Mouse (Mus musculus) MEL (cell line): ENCODE results near the gene Cx3cr1. TPM values are rescaled to one million over a fixed set of nuclear protein-coding genes. Genes with fewer than 3 reads are reported as not detected.
A peak's percentile ranks its signal among the peaks of the same experiment; 100 is the strongest.

ENCODE experiments used
- DNase-seq: peaks from one replicate; pipeline ENCODE4 v3.0.0; 2011; ENCODE audit warnings: low read depth, low spot score
- H3K27ac ChIP-seq: 2 replicates; pipeline ENCODE4 v1.5.1; 2012; ENCODE audit warnings: low read depth, mild to moderate bottlenecking, control low read depth, low read length, moderate library complexity; ENCODE audit not compliant: control insufficient read depth
- H3K27me3 ChIP-seq, 2 experiments: fragments of 150-350 bp in 1 of 2; sonication (generic) in 1 of 2; 2 replicates each; pipeline ENCODE4 v1.6.1; 2012; ENCODE audit warnings: low read length in 2 of 2, mild to moderate bottlenecking in 2 of 2, improper control_type of control experiment in 1 of 2, moderate library complexity in 1 of 2; ENCODE audit not compliant: insufficient read depth in 2 of 2, control insufficient read depth in 1 of 2
- H3K36me3 ChIP-seq, 2 experiments: 2 replicates each; pipeline ENCODE4 v1.6.1; 2012 to 2014; ENCODE audit warnings: low read length in 2 of 2, improper control_type of control experiment in 1 of 2, inconsistent platforms in 1 of 2, mild to moderate bottlenecking in 1 of 2; ENCODE audit not compliant: insufficient read depth in 2 of 2, control insufficient read depth in 1 of 2
- H3K4me1 ChIP-seq, 2 experiments: fragments of 150-350 bp in 1 of 2; sonication (generic) in 1 of 2; 2 replicates each; pipeline ENCODE4 v1.6.1; 2012; ENCODE audit warnings: low read length in 2 of 2, improper control_type of control experiment in 1 of 2, mild to moderate bottlenecking in 1 of 2; ENCODE audit not compliant: insufficient read depth in 2 of 2, control insufficient read depth in 1 of 2
- H3K4me3 ChIP-seq, 2 experiments: fragments of 150-350 bp in 1 of 2; sonication (generic) in 1 of 2; 2 replicates each; pipeline ENCODE4 v1.5.1; 2012; ENCODE audit warnings: low read depth in 2 of 2, low read length in 2 of 2, mild to moderate bottlenecking in 2 of 2, moderate library complexity in 2 of 2, control low read depth in 1 of 2, improper control_type of control experiment in 1 of 2; ENCODE audit not compliant: control insufficient read depth in 1 of 2, insufficient read depth in 1 of 2
- H3K79me2 ChIP-seq: 2 replicates; pipeline ENCODE4 v1.6.1; 2012; ENCODE audit warnings: mild to moderate bottlenecking, low read length, moderate library complexity; ENCODE audit not compliant: control insufficient read depth, poor library complexity, insufficient read depth
- H3K9ac ChIP-seq: 2 replicates; pipeline ENCODE4 v1.6.1; 2012; ENCODE audit warnings: low read depth, mild to moderate bottlenecking, control low read depth, low read length, moderate library complexity; ENCODE audit not compliant: control insufficient read depth, poor library complexity, severe bottlenecking
- H3K9me3 ChIP-seq: fragments of 150-350 bp; sonication (generic); replicated peaks from 2 replicates; pipeline ENCODE4 v1.6.1; 2012; ENCODE audit warnings: mild to moderate bottlenecking, low read length, improper control_type of control experiment, moderate library complexity; ENCODE audit not compliant: insufficient read depth
- BHLHE40 ChIP-seq: IDR thresholded peaks from 2 replicates; pipeline ENCODE4 v1.6.1; 2012; ENCODE audit warnings: low read depth, mild to moderate bottlenecking, inconsistent platforms, low read length, improper control_type of control experiment, borderline replicate concordance
- CHD2 ChIP-seq: IDR thresholded peaks from 2 replicates; pipeline ENCODE4 v1.6.1; 2011; ENCODE audit warnings: low read length, improper control_type of control experiment
- CTCF ChIP-seq, 3 experiments: IDR thresholded peaks in 2 of 3; conservative IDR thresholded peaks in 1 of 3; 2 replicates each; pipeline ENCODE4 v1.5.1; 2011 to 2012; ENCODE audit warnings: low read length in 3 of 3, low read depth in 2 of 3, mild to moderate bottlenecking in 2 of 3, improper control_type of control experiment in 1 of 3, inconsistent platforms in 1 of 3, mixed read lengths in 1 of 3, moderate library complexity in 1 of 3; ENCODE audit not compliant: control insufficient read depth in 1 of 3, insufficient read depth in 1 of 3, poor library complexity in 1 of 3, severe bottlenecking in 1 of 3
- ELF1 ChIP-seq: IDR thresholded peaks from 2 replicates; pipeline ENCODE4 v1.6.1; 2014; ENCODE audit warnings: low read depth, mild to moderate bottlenecking, inconsistent platforms, low read length, improper control_type of control experiment, moderate library complexity
- GABPA ChIP-seq: IDR thresholded peaks from 2 replicates; pipeline ENCODE4 v1.6.1; 2012; ENCODE audit warnings: low read depth, mild to moderate bottlenecking, inconsistent platforms, low read length, improper control_type of control experiment, moderate library complexity
- GATA1 ChIP-seq: IDR thresholded peaks from 2 replicates; pipeline ENCODE4 v1.6.1; 2011; ENCODE audit warnings: low read depth, low read length, improper control_type of control experiment
- KAT2A ChIP-seq: conservative IDR thresholded peaks from 2 replicates; pipeline ENCODE4 v1.6.1; 2012; ENCODE audit warnings: low read depth, low read length, improper control_type of control experiment, inconsistent platforms
- MAFK ChIP-seq: IDR thresholded peaks from 2 replicates; pipeline ENCODE4 v1.6.1; 2011; ENCODE audit warnings: low read depth, mild to moderate bottlenecking, low read length, improper control_type of control experiment, borderline replicate concordance
- MAZ ChIP-seq: IDR thresholded peaks from 2 replicates; pipeline ENCODE4 v1.6.1; 2012; ENCODE audit warnings: low read depth, mild to moderate bottlenecking, inconsistent platforms, low read length, improper control_type of control experiment
- MYC ChIP-seq: IDR thresholded peaks from 2 replicates; pipeline ENCODE4 v1.6.1; 2011; ENCODE audit warnings: low read depth, mild to moderate bottlenecking, low read length, improper control_type of control experiment, moderate library complexity
- NELFE ChIP-seq: IDR thresholded peaks from 2 replicates; pipeline ENCODE4 v1.6.1; 2011; ENCODE audit warnings: low read depth, low read length, improper control_type of control experiment
- NRF1 ChIP-seq: IDR thresholded peaks from 2 replicates; pipeline ENCODE4 v1.6.1; 2014; ENCODE audit warnings: low read depth, mild to moderate bottlenecking, inconsistent platforms, low read length, improper control_type of control experiment, moderate library complexity; ENCODE audit not compliant: poor library complexity, insufficient read depth, severe bottlenecking
- POLR2A ChIP-seq, 2 experiments: IDR thresholded peaks; 2 replicates each; pipeline ENCODE4 v1.6.1; 2011 to 2012; ENCODE audit warnings: low read length in 2 of 2, mild to moderate bottlenecking in 2 of 2, control low read depth in 1 of 2, improper control_type of control experiment in 1 of 2, low read depth in 1 of 2, moderate library complexity in 1 of 2; ENCODE audit not compliant: control insufficient read depth in 1 of 2, insufficient read depth in 1 of 2, poor library complexity in 1 of 2
- POLR2AphosphoS2 ChIP-seq: IDR thresholded peaks from 2 replicates; pipeline ENCODE4 v1.6.1; 2011; ENCODE audit warnings: low read length, improper control_type of control experiment
- RAD21 ChIP-seq: IDR thresholded peaks from 2 replicates; pipeline ENCODE4 v1.6.1; 2011; ENCODE audit warnings: mild to moderate bottlenecking, low read depth, low read length, improper control_type of control experiment
- SMC3 ChIP-seq: IDR thresholded peaks from 2 replicates; pipeline ENCODE4 v1.6.1; 2011; ENCODE audit warnings: low read depth, low read length, improper control_type of control experiment
- TCF12 ChIP-seq: IDR thresholded peaks from 2 replicates; pipeline ENCODE4 v1.6.1; 2014; ENCODE audit warnings: low read depth, mild to moderate bottlenecking, inconsistent platforms, low read length, improper control_type of control experiment, moderate library complexity
- USF1 ChIP-seq: IDR thresholded peaks from 2 replicates; pipeline ENCODE4 v1.6.1; 2014; ENCODE audit warnings: low read depth, mild to moderate bottlenecking, inconsistent platforms, low read length, improper control_type of control experiment, moderate library complexity
- USF2 ChIP-seq, 2 experiments: IDR thresholded peaks; 2 replicates each; pipeline ENCODE4 v1.6.1; 2011 to 2012; ENCODE audit warnings: improper control_type of control experiment in 2 of 2, low read length in 2 of 2, borderline replicate concordance in 1 of 2, inconsistent platforms in 1 of 2, low read depth in 1 of 2, mild to moderate bottlenecking in 1 of 2; ENCODE audit not compliant: insufficient read depth in 1 of 2
- ZC3H11A ChIP-seq: IDR thresholded peaks from 2 replicates; pipeline ENCODE4 v1.6.1; 2012; ENCODE audit warnings: low read depth, mild to moderate bottlenecking, inconsistent platforms, low read length, improper control_type of control experiment
- polyA plus RNA-seq, 2 experiments: library from polyadenylated mRNA; stranded (reverse) in 1 of 2; unstranded in 1 of 2; fragments of >175 nt in 1 of 2; fragments of >200 nt in 1 of 2; gene quantifications; 2 replicates each; pipeline versions ENCODE4 v1.2.1 to v1.2.4; 2012; ENCODE audit warnings: low replicate concordance in 2 of 2, low read depth in 1 of 2; ENCODE audit not compliant: insufficient read length in 2 of 2, insufficient read depth in 1 of 2, missing spikeins in 1 of 2
- total RNA-seq: library from RNA; depleted of rRNA; stranded (reverse); fragments of 300-350 nt; gene quantifications from 2 replicates; pipeline ENCODE4 v1.2.3, GENCODE M21; 2012

The Cx3cr1 gene
- total and polyA plus RNA-seq, 3 experiments = not detected

- no peaks in the 10 kb centered on the region for H3K79me2 ChIP-seq
- H3K4me1 ChIP-seq = no peaks in the 10 kb centered on the region; a peak in 1 of 4 replicates
- peak; percentile 72 for DNase-seq
- no peak overlapping the region for H3K9ac ChIP-seq
- no peak overlapping the region for H3K27ac ChIP-seq
- H3K4me3 ChIP-seq = no peak overlapping the region
- H3K36me3 ChIP-seq = no peaks in the 10 kb centered on the region
- TF ChIP-seq RAD21 (peak; percentile 55), POLR2A (IDR thresholded peaks at IDR 0.05; ENCODE audit: control insufficient read depth in 1 of 2, insufficient read depth in 1 of 2, low read depth in 1 of 2, low read length in 2 of 2, poor library complexity in 1 of 2) (no peak), ZC3H11A (peak; percentile 34), CTCF (IDR thresholded peaks at IDR 0.05 in 2 of 3, conservative IDR thresholded peaks at IDR 0.05 in 1 of 3; ENCODE audit: control insufficient read depth in 1 of 3, insufficient read depth in 1 of 3, low read depth in 2 of 3, low read length in 3 of 3, poor library complexity in 1 of 3, severe bottlenecking in 1 of 3) (peak; percentile 79 to 87 (median 82)), POLR2AphosphoS2 (no peak), NELFE (no peak), SMC3 (peak; percentile 73), USF2 (IDR thresholded peaks at IDR 0.05; ENCODE audit: borderline replicate concordance in 1 of 2, insufficient read depth in 1 of 2, low read depth in 1 of 2, low read length in 2 of 2) (no peak), MAZ (no peak), ELF1 (peak; percentile 86)
- no peaks in the 10 kb centered on the region for H3K27me3 ChIP-seq
- H3K9me3 ChIP-seq = no peaks in the 10 kb centered on the region
Observed at GRCm38 (mm10) chr9:120098682-120099081, 29.0 kb upstream of the Cx3cr1 start.

- H3K9me3 ChIP-seq = no peaks in the 10 kb centered on the region
- peak; percentile 29; the same call in 1 of the 2 replicates for TF ChIP-seq GATA1
- no peak for TF ChIP-seq SMC3
- TF ChIP-seq USF2 (IDR thresholded peaks at IDR 0.05; ENCODE audit: borderline replicate concordance in 1 of 2, insufficient read depth in 1 of 2, low read depth in 1 of 2, low read length in 2 of 2) = no peak
- H3K27ac ChIP-seq = no peak overlapping the region
- no peaks in the 10 kb centered on the region for H3K27me3 ChIP-seq
- no peak overlapping the region for H3K9ac ChIP-seq
- H3K36me3 ChIP-seq = no peaks in the 10 kb centered on the region
- H3K79me2 ChIP-seq = no peaks in the 10 kb centered on the region
- no peaks in the 10 kb centered on the region; a peak in 1 of 4 replicates for H3K4me1 ChIP-seq
- peak overlapping the region in 1 of 2 experiments; percentile 26; a peak in 1 of 4 replicates for H3K4me3 ChIP-seq
- DNase-seq = no peak
Observed at GRCm38 (mm10) chr9:120095886-120096285, 26.2 kb upstream of the Cx3cr1 start.

- Histone ChIP-seq H3K27ac (no peak overlapping the region), H3K4me1 (no peaks in the 10 kb centered on the region; a peak in 1 of 4 replicates), H3K36me3 (no peaks in the 10 kb centered on the region), H3K9me3 (no peaks in the 10 kb centered on the region), H3K79me2 (no peaks in the 10 kb centered on the region), H3K4me3 (no peak overlapping the region), H3K27me3 (no peaks in the 10 kb centered on the region), H3K9ac (no peak overlapping the region)
- TF ChIP-seq TCF12 (no peak), BHLHE40 (no peak), MYC (no peak), CHD2 (no peak), CTCF (IDR thresholded peaks at IDR 0.05 in 2 of 3, conservative IDR thresholded peaks at IDR 0.05 in 1 of 3; ENCODE audit: control insufficient read depth in 1 of 3, insufficient read depth in 1 of 3, low read depth in 2 of 3, low read length in 3 of 3, poor library complexity in 1 of 3, severe bottlenecking in 1 of 3) (no peak), POLR2AphosphoS2 (no peak), NRF1 (no peak), USF2 (IDR thresholded peaks at IDR 0.05; ENCODE audit: borderline replicate concordance in 1 of 2, insufficient read depth in 1 of 2, low read depth in 1 of 2, low read length in 2 of 2) (no peak), NELFE (no peak), GABPA (no peak), USF1 (no peak), RAD21 (no peak), KAT2A (no peak), ELF1 (no peak), MAFK (no peak)
- no peak for DNase-seq
Observed at GRCm38 (mm10) chr9:120093701-120094100, 24.0 kb upstream of the Cx3cr1 start.
